Mouse (Mus musculus): ENCODE measurements around the gene Gprc5a. TPM values are rescaled to one million over a fixed set of nuclear protein-coding genes. Genes with fewer than 3 reads are reported as not detected.

Gprc5a gene
- polyA plus RNA-seq, 1 experiment from 2014 or later, result 0.66 TPM

DNA sequence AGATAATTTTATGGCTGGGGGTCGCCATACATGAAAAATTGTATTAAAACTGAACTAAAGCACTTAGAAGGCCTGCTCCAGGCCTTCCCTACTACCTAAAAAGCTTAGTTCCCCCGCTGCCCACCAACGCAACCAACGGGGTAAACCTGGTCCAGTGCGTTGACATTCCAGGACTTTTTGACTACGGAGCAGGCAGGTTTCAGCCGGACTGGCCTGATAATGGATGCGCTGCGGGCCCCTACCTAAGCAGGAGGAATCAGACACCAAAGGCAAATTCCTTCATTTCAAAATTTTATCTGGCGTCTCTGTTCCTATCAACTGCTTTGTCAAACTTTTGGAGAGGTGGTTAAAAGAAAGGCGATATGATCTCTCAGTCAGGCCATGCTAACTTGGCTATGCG is 830 bp upstream of the Gprc5a start:
- Histone ChIP-seq H3K4me2 (ENCODE audit: low read length) (no peak overlapping the region), H3K36me3 (ENCODE audit: control insufficient read depth, insufficient read depth, low read length) (no peaks in the 10 kb centered on the region), H3K27ac (replicated peaks; ENCODE audit: low read depth, low read length) (no peak overlapping the region), H3K9me3 (ENCODE audit: control insufficient read depth, low read length) (no peaks in the 10 kb centered on the region), H3K4me1 (ENCODE audit: control insufficient read depth, insufficient read depth, low read length) (peaks cover 8% of the 10 kb centered on the region; the same call in 1 of the 2 replicates), H3K27me3 (ENCODE audit: control insufficient read depth, insufficient read depth, low read length) (peaks cover 15% of the 10 kb centered on the region; the same call in 1 of the 2 replicates), H3K4me3 (replicated peaks; ENCODE audit: low read depth, low read length) (no peak overlapping the region), H3K9ac (replicated peaks; ENCODE audit: low read length) (no peak overlapping the region)
- no peak for DNase-seq
- 64% methylated on average over 12 of the region's 12 CpGs for WGBS
- ATAC-seq (ENCODE audit: low FRiP score, low TSS enrichment), result no peak

DNA sequence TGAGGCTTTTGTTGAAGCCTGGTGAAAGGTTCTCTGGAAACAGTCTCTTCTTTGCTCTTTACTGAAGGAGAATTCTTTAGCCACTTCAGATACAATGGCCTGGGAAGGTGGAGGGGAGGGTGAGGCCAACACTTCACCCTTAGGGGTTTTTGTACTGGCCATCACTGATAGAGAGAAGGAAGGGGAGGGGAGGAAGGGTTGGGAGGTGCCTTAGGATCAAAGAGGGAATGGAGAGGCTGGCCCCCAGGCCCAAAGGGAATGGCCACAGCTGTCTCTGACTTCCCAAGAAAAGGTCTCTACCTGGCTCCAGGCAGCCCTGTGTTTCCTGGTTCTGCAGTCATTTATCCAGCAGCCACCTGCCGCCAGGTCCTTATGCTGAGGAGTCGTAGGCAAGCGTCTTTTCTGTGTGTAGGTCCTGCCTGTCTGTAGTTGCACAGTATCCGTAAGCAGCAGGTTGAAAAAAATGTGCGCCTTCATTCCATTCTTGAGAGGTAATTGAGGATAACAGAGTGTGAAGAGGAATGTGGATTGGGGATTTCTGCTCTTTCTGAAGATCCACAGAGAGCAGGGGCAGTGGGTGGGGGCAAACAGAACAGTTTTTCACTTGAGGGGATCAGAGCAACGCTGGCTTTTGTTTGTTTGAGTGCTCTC is 1.5 kb downstream of the Gprc5a start:
- Histone ChIP-seq H3K9me3 (ENCODE audit: control insufficient read depth, low read length) (no peaks in the 10 kb centered on the region), H3K9ac (replicated peaks; ENCODE audit: low read length) (no peak overlapping the region), H3K36me3 (ENCODE audit: control insufficient read depth, insufficient read depth, low read length) (no peaks in the 10 kb centered on the region), H3K4me3 (replicated peaks; ENCODE audit: low read depth, low read length) (no peak overlapping the region), H3K27me3 (ENCODE audit: control insufficient read depth, insufficient read depth, low read length) (peaks cover 15% of the 10 kb centered on the region; the same call in 1 of the 2 replicates), H3K4me2 (ENCODE audit: low read length) (no peak overlapping the region), H3K27ac (replicated peaks; ENCODE audit: low read depth, low read length) (no peak overlapping the region), H3K4me1 (ENCODE audit: control insufficient read depth, insufficient read depth, low read length) (peaks cover 8% of the 10 kb centered on the region; the same call in 1 of the 2 replicates)
- no peak for DNase-seq
- ATAC-seq (ENCODE audit: low FRiP score, low TSS enrichment), result no peak
- 13% methylated on average over 6 of the region's 6 CpGs for WGBS

DNA sequence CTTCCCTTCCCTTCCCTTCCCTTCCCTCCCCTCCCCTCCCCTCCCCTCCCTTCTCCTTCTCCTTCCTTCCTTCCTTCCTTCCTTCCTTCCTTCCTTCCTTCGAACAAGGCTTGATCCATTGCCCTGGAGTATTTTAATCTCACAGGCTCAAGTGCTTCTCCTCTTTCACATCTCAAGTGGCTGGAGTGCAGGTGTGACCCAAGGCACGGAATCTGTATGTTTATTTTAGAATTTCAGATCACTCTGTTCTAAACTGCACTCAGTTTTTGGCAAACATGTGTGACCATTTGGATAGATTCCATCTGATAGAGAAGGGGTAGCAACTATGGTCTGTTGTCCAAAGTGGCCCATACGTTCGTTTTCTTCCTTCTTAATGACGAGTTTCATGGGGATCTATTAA is 2.8 kb downstream of the Gprc5a start:
- ATAC-seq (ENCODE audit: low FRiP score, low TSS enrichment) (no peak), DNase-seq (no peak)
- no peaks in the 10 kb centered on the region for H3K36me3 ChIP-seq (ENCODE audit: control insufficient read depth, insufficient read depth, low read length)
- no peak overlapping the region for H3K4me2 ChIP-seq (ENCODE audit: low read length)
- no peak overlapping the region for H3K4me3 ChIP-seq (replicated peaks; ENCODE audit: low read depth, low read length)
- WGBS, result 89% methylated on average over 5 of the region's 5 CpGs
- peaks cover 8% of the 10 kb centered on the region; the same call in 1 of the 2 replicates for H3K4me1 ChIP-seq (ENCODE audit: control insufficient read depth, insufficient read depth, low read length)
- H3K27ac ChIP-seq (replicated peaks; ENCODE audit: low read depth, low read length), result no peak overlapping the region
- peaks cover 15% of the 10 kb centered on the region; the same call in 1 of the 2 replicates for H3K27me3 ChIP-seq (ENCODE audit: control insufficient read depth, insufficient read depth, low read length)
- no peaks in the 10 kb centered on the region for H3K9me3 ChIP-seq (ENCODE audit: control insufficient read depth, low read length)
- no peak overlapping the region for H3K9ac ChIP-seq (replicated peaks; ENCODE audit: low read length)

DNA sequence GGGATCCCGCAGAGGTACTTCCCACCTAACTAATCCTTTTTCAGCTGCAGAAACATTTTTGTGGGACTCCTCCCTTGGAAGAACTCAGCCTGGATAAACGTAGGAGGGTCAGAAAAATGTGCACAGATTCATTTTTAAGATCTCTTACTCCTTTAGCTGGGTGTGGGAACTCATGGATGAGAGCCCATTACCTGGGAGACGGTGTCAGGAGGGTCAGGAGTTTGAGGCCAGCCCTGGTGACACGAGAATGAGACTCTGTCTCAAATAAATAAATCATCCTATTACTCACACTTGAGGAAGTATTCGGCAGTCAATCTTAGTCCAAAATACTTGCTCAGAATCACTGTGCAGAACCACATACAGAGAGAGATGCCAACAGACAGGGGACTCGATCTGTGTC is 4.4 kb downstream of the Gprc5a start:
- no peaks in the 10 kb centered on the region for H3K9me3 ChIP-seq (ENCODE audit: control insufficient read depth, low read length)
- DNase-seq (no peak), ATAC-seq (ENCODE audit: low FRiP score, low TSS enrichment) (no peak)
- no peak overlapping the region for H3K4me3 ChIP-seq (replicated peaks; ENCODE audit: low read depth, low read length)
- peaks cover 8% of the 10 kb centered on the region; the same call in 1 of the 2 replicates for H3K4me1 ChIP-seq (ENCODE audit: control insufficient read depth, insufficient read depth, low read length)
- H3K27me3 ChIP-seq (ENCODE audit: control insufficient read depth, insufficient read depth, low read length), result peaks cover 13% of the 10 kb centered on the region; the same call in 1 of the 2 replicates
- no peak overlapping the region for H3K9ac ChIP-seq (replicated peaks; ENCODE audit: low read length)
- H3K27ac ChIP-seq (replicated peaks; ENCODE audit: low read depth, low read length), result no peak overlapping the region
- H3K4me2 ChIP-seq (ENCODE audit: low read length), result no peak overlapping the region
- H3K36me3 ChIP-seq (ENCODE audit: control insufficient read depth, insufficient read depth, low read length), result no peaks in the 10 kb centered on the region
- 73% methylated on average over 6 of the region's 6 CpGs for WGBS

DNA sequence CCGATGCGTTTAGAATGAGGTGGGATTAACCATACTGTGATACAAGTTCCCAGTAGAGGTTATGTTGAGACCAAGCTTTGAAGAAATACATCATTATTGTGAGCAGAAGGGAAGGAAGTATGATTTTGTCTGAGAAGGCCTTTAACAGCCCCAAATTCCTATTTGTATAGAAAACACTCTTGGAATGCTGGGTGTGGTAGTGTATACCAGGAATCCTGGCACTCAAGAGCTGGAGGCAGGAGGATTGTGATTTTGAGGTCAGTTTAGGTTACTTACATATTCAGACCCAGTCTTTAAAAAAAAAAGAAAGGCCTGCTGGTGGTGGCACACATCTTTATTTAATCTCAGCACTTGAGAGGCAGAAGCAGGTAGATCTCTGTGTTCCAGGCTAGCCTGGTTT is 4.9 kb downstream of the Gprc5a start:
- WGBS, result 89% methylated on average over 2 of the region's 2 CpGs
- no peak for ATAC-seq (ENCODE audit: low FRiP score, low TSS enrichment)
- H3K36me3 ChIP-seq (ENCODE audit: control insufficient read depth, insufficient read depth, low read length), result no peaks in the 10 kb centered on the region

DNA sequence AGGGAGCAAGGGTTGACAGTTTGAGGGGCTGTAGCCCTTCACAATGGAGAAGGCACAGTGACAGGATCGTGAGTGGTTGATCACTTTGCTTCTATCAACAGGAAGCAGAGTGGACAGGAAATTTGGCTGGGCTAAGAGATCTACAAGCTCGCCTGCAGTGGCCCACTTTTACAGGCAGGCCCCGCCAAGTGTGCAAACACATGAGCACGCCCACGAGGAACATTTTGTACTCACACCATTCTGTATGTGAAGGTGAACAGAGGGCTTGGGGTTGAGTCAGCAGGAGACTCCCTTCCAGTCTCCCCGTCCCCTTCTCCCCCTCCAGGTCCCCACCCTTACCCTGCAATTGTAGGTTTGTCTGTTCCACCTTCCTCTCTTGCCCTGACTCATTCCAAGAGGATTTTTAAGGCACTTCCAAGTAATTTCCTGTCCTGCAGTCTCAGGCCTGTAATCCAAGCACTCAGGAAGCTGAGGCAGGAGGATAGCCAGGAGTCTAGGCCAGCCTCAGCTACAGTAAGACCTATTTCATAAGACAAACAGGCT is 9.0 kb downstream of the Gprc5a start:
- ATAC-seq (ENCODE audit: low FRiP score, low TSS enrichment), result no peak
- Histone ChIP-seq H3K27ac (replicated peaks; ENCODE audit: low read depth, low read length) (no peak overlapping the region), H3K36me3 (ENCODE audit: control insufficient read depth, insufficient read depth, low read length) (no peaks in the 10 kb centered on the region), H3K4me3 (replicated peaks; ENCODE audit: low read depth, low read length) (no peak overlapping the region), H3K9ac (replicated peaks; ENCODE audit: low read length) (no peak overlapping the region), H3K27me3 (ENCODE audit: control insufficient read depth, insufficient read depth, low read length) (no peaks in the 10 kb centered on the region), H3K4me2 (ENCODE audit: low read length) (no peak overlapping the region), H3K9me3 (ENCODE audit: control insufficient read depth, low read length) (no peaks in the 10 kb centered on the region), H3K4me1 (ENCODE audit: control insufficient read depth, insufficient read depth, low read length) (no peaks in the 10 kb centered on the region)
- no peak for DNase-seq
- WGBS, result 81% methylated on average over 6 of the region's 6 CpGs

More for the DNA sequence above, 4.9 kb downstream of the Gprc5a start:
- Histone ChIP-seq H3K27me3 (ENCODE audit: control insufficient read depth, insufficient read depth, low read length) (peaks cover 9% of the 10 kb centered on the region; the same call in 1 of the 2 replicates), H3K9ac (replicated peaks; ENCODE audit: low read length) (no peak overlapping the region), H3K4me1 (ENCODE audit: control insufficient read depth, insufficient read depth, low read length) (peaks cover 6% of the 10 kb centered on the region; the same call in 1 of the 2 replicates), H3K4me2 (ENCODE audit: low read length) (no peak overlapping the region), H3K27ac (replicated peaks; ENCODE audit: low read depth, low read length) (no peak overlapping the region), H3K9me3 (ENCODE audit: control insufficient read depth, low read length) (no peaks in the 10 kb centered on the region), H3K4me3 (replicated peaks; ENCODE audit: low read depth, low read length) (no peak overlapping the region)
- no peak for DNase-seq

DNA sequence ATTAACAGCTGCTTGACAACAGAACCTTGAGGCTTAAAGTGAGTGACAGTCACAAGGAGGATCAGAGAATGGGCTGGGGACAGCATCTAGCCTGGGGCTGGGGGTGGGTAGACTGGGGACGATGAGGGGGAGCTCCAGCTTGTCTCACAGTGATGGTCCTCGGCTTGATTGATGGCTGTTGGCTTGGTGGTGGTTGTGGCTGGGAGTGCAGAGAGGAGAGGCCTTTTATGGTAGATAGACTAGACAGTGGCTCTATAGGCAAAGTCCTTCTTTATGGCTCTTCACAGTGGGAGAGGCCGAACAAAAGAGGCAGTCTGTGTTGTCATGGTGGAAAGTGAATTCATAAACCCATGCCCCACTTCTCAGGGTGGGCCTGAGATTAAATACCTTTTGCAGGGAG is 10.8 kb downstream of the Gprc5a start:
- Histone ChIP-seq H3K4me1 (ENCODE audit: control insufficient read depth, insufficient read depth, low read length) (no peaks in the 10 kb centered on the region), H3K9me3 (ENCODE audit: control insufficient read depth, low read length) (no peaks in the 10 kb centered on the region), H3K4me3 (replicated peaks; ENCODE audit: low read depth, low read length) (no peak overlapping the region), H3K27me3 (ENCODE audit: control insufficient read depth, insufficient read depth, low read length) (no peaks in the 10 kb centered on the region), H3K4me2 (ENCODE audit: low read length) (no peak overlapping the region), H3K9ac (replicated peaks; ENCODE audit: low read length) (no peak overlapping the region), H3K27ac (replicated peaks; ENCODE audit: low read depth, low read length) (no peak overlapping the region), H3K36me3 (ENCODE audit: control insufficient read depth, insufficient read depth, low read length) (no peaks in the 10 kb centered on the region)
- 41% methylated on average over 3 of the region's 3 CpGs for WGBS
- ATAC-seq (ENCODE audit: low FRiP score, low TSS enrichment) (no peak), DNase-seq (no peak)

DNA sequence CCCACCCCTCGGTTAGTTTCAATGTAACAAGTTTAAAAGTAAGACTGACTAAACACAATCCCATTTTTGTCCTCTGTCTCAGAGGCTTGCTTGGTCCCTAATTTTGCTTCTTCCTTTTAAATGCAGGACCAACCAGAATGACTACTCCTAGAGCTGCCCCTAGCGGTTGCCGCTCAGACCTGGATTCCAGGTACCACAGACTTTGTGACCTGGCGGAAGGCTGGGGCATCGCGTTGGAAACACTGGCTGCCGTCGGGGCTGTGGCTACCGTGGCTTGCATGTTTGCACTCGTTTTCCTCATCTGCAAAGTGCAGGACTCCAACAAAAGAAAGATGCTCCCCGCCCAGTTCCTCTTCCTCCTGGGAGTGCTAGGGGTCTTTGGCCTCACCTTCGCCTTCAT is 13.0 kb downstream of the Gprc5a start:
- H3K4me1 ChIP-seq (ENCODE audit: control insufficient read depth, insufficient read depth, low read length), result no peaks in the 10 kb centered on the region
- H3K9ac ChIP-seq (replicated peaks; ENCODE audit: low read length), result no peak overlapping the region
- 53% methylated on average over 12 of the region's 12 CpGs for WGBS
- H3K9me3 ChIP-seq (ENCODE audit: control insufficient read depth, low read length), result no peaks in the 10 kb centered on the region
- no peak for DNase-seq
- H3K4me3 ChIP-seq (replicated peaks; ENCODE audit: low read depth, low read length), result no peak overlapping the region
- no peaks in the 10 kb centered on the region for H3K27me3 ChIP-seq (ENCODE audit: control insufficient read depth, insufficient read depth, low read length)
- H3K4me2 ChIP-seq (ENCODE audit: low read length), result no peak overlapping the region
- H3K36me3 ChIP-seq (ENCODE audit: control insufficient read depth, insufficient read depth, low read length), result no peaks in the 10 kb centered on the region
- no peak overlapping the region for H3K27ac ChIP-seq (replicated peaks; ENCODE audit: low read depth, low read length)
- no peak for ATAC-seq (ENCODE audit: low FRiP score, low TSS enrichment)

DNA sequence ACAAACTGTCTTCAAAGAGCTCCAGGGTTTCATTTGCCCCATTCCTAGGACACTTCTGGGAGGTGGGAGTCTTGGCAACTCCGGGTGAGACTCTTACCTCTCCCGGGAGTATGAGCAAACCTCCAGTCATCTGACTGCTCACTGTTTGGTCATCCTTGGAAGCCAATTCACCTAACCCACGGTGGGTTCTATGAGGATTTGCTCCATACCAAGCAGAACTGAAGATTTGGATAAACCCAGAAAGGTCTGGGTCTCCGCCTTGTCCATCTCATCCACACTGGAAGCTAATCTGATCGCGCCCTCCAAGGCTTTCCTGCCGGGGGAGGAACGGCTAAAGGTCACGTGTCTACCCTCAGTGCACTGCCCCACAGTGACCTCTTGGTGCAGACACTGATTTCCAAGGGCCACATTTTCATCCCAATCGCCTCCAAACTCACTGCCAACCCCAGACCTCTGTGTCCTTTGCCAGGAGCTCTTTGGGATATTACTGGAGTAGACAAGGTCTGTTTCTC is 18.6 kb downstream of the Gprc5a start:
- no peaks in the 10 kb centered on the region for H3K27me3 ChIP-seq (ENCODE audit: control insufficient read depth, insufficient read depth, low read length)
- DNase-seq, result no peak
- WGBS, result 74% methylated on average over 10 of the region's 10 CpGs
- H3K9me3 ChIP-seq (ENCODE audit: control insufficient read depth, low read length), result no peaks in the 10 kb centered on the region
- H3K27ac ChIP-seq (replicated peaks; ENCODE audit: low read depth, low read length), result no peak overlapping the region
- no peak overlapping the region for H3K4me3 ChIP-seq (replicated peaks; ENCODE audit: low read depth, low read length)
- H3K4me2 ChIP-seq (ENCODE audit: low read length), result no peak overlapping the region
- H3K36me3 ChIP-seq (ENCODE audit: control insufficient read depth, insufficient read depth, low read length), result no peaks in the 10 kb centered on the region
- no peak for ATAC-seq (ENCODE audit: low FRiP score, low TSS enrichment)
- H3K9ac ChIP-seq (replicated peaks; ENCODE audit: low read length), result no peak overlapping the region
- H3K4me1 ChIP-seq (ENCODE audit: control insufficient read depth, insufficient read depth, low read length), result 0 out of 2 replicates have a peak, but pooled peaks cover 4% of the 10 kb centered on the region

All from midbrain, embryonic 14.5 days (tissue).